Comparison of ENCODE assay signal across 10 mouse cellular contexts in genomic region chr2:122081728-122082456, GRCm38 (mm10). TPM values are rescaled to one million over a fixed set of nuclear protein-coding genes. Genes with fewer than 3 reads are reported as not detected.
DNase-seq lines count a peak whose midpoint lies in the region.
"Had no signal": no experiment of that assay in that cellular context is flagged by ENCODE, and none has a peak within 500 bp of the region (broad histone marks: within the 10 kb centered on the region; RNA-seq: fewer than 3 reads in every experiment).

No protein-coding gene starts in this region.

- DNase-seq in left cerebral cortex, postnatal 4 days: peak; percentile 43
- no peak for DNase-seq in left cerebral cortex, postnatal 14 days (ENCODE audit: low spot score in 2 of 2)
- peak; percentile 31 to 69 for DNase-seq in cerebellum, postnatal 25 days
- DNase-seq in kidney, postnatal 25 days: peak; percentile 52 to 59
- peak; percentile 46 for DNase-seq in lung, postnatal 36 days
- DNase-seq in retina, embryonic 14.5 days (ENCODE audit: low spot score): no peak
- no peak for DNase-seq in embryo, embryonic 10.5 days (ENCODE audit: low spot score)
- no peak for DNase-seq in spleen, postnatal 4 days (ENCODE audit: low spot score in 2 of 2)
- DNase-seq: retina, postnatal 1 day; thymus, postnatal 36 days had no signal

- intact Hi-C loops in left cerebral cortex, postnatal 4 days (cut with DNase I): no loop called here
- intact Hi-C loops in left cerebral cortex, postnatal 14 days (cut with DNase I): no loop called here

RNA-seq across cellular contexts. Expression of gene Spg11, which starts 36.3 kb away (rescaled TPM):
- 10 to 100 TPM; 23.3 to 23.7 TPM for total RNA-seq in left cerebral cortex, postnatal 4 days (2021)
- total RNA-seq in left cerebral cortex, postnatal 14 days (2021): 10 to 100 TPM; 16.9 to 19.7 TPM

RNA-seq across cellular contexts. Expression of gene Eif3j1, which starts 53.5 kb away (rescaled TPM):
- 10 to 100 TPM; 17.4 to 18.7 TPM for total RNA-seq in left cerebral cortex, postnatal 4 days (2021)
- total RNA-seq in left cerebral cortex, postnatal 14 days (2021): 10 to 100 TPM; 19.8 to 22.6 TPM

Comparison
In these comparisons a context has a peak if more than half of its experiments do, and no peak if none do; other contexts are left out.
1. DNase-seq: peak in left cerebral cortex, postnatal 4 days (single experiment), cerebellum, postnatal 25 days (2 of 2), kidney, postnatal 25 days (2 of 2) and lung, postnatal 36 days (single experiment); none in left cerebral cortex, postnatal 14 days (0 of 2), retina, embryonic 14.5 days (single experiment), embryo, embryonic 10.5 days (single experiment) and spleen, postnatal 4 days (0 of 2).